Mouse (Mus musculus): ENCODE measurements around the gene Enah. TPM values are rescaled to one million over a fixed set of nuclear protein-coding genes. Genes with fewer than 3 reads are reported as not detected.

Gene Enah
- polyA plus RNA-seq, 1 experiment from 2014 or later: 22.7 TPM

- Histone ChIP-seq H3K4me2 (no peak overlapping the region), H3K9me3 (replicated peaks) (no peaks in the 10 kb centered on the region), H3K9ac (no peak overlapping the region), H3K36me3 (no peaks in the 10 kb centered on the region), H3K27me3 (replicated peaks) (peaks cover 13% of the 10 kb centered on the region), H3K4me3 (no peak overlapping the region), H3K4me1 (replicated peaks) (peaks cover 12% of the 10 kb centered on the region; the same call in 1 of the 2 replicates), H3K27ac (ENCODE audit: poor library complexity, severe bottlenecking) (no peak overlapping the region)
- ATAC-seq (ENCODE audit: insufficient number of reproducible peaks, low FRiP score): peak; percentile 79
- 19% methylated on average over 5 of the region's 5 CpGs for WGBS
Measured at GRCm38 (mm10) chr1:181860659-181861058, 159.1 kb downstream of the Enah start.

GRCm38 (mm10) chr1:181856329-181856728 lies 163.5 kb downstream of the Enah start:
- Histone ChIP-seq H3K4me3 (no peak overlapping the region), H3K36me3 (no peaks in the 10 kb centered on the region), H3K9ac (no peak overlapping the region), H3K4me2 (no peak overlapping the region), H3K9me3 (replicated peaks) (no peaks in the 10 kb centered on the region), H3K27me3 (replicated peaks) (no peaks in the 10 kb centered on the region), H3K4me1 (replicated peaks) (peaks cover 21% of the 10 kb centered on the region), H3K27ac (ENCODE audit: poor library complexity, severe bottlenecking) (no peak overlapping the region)
- ATAC-seq (ENCODE audit: insufficient number of reproducible peaks, low FRiP score): no peak
- 86% methylated on average over 2 of the region's 2 CpGs for WGBS

GRCm38 (mm10) chr1:181854829-181855228 lies 165.0 kb downstream of the Enah start:
- Histone ChIP-seq H3K4me1 (replicated peaks) (peaks cover 15% of the 10 kb centered on the region), H3K27ac (ENCODE audit: poor library complexity, severe bottlenecking) (no peak overlapping the region), H3K4me3 (no peak overlapping the region), H3K27me3 (replicated peaks) (no peaks in the 10 kb centered on the region), H3K36me3 (no peaks in the 10 kb centered on the region), H3K4me2 (no peak overlapping the region), H3K9me3 (replicated peaks) (no peaks in the 10 kb centered on the region), H3K9ac (no peak overlapping the region)
- 87% methylated on average over 2 of the region's 2 CpGs for WGBS
- ATAC-seq (ENCODE audit: insufficient number of reproducible peaks, low FRiP score): no peak

GRCm38 (mm10) chr1:181853081-181853736 lies 166.6 kb downstream of the Enah start:
- H3K4me3 ChIP-seq: peak overlapping the region; percentile 24
- H3K27ac ChIP-seq (ENCODE audit: poor library complexity, severe bottlenecking): no peak overlapping the region
- 14% methylated on average over 20 of the region's 21 CpGs for WGBS
- H3K4me1 ChIP-seq (replicated peaks): peaks cover 15% of the 10 kb centered on the region
- H3K9ac ChIP-seq: peak overlapping the region; percentile 35; the same call in 1 of the 2 replicates
- ATAC-seq (ENCODE audit: insufficient number of reproducible peaks, low FRiP score): 0 out of 2 replicates have a peak, but pooled peaks have one; percentile 29
- no peaks in the 10 kb centered on the region for H3K36me3 ChIP-seq
- no peaks in the 10 kb centered on the region for H3K27me3 ChIP-seq (replicated peaks)
- peak overlapping the region; percentile 68 for H3K4me2 ChIP-seq
- no peaks in the 10 kb centered on the region for H3K9me3 ChIP-seq (replicated peaks)

- 28% methylated on average over 13 of the region's 13 CpGs for WGBS
- Histone ChIP-seq H3K36me3 (no peaks in the 10 kb centered on the region), H3K9ac (0 out of 2 replicates have a peak overlapping the region, but pooled peaks have one; percentile 1), H3K4me1 (replicated peaks) (peaks cover 15% of the 10 kb centered on the region), H3K27me3 (replicated peaks) (no peaks in the 10 kb centered on the region), H3K9me3 (replicated peaks) (no peaks in the 10 kb centered on the region), H3K4me3 (peak overlapping the region; percentile 24), H3K4me2 (peak overlapping the region; percentile 68), H3K27ac (ENCODE audit: poor library complexity, severe bottlenecking) (no peak overlapping the region)
- ATAC-seq (ENCODE audit: insufficient number of reproducible peaks, low FRiP score): no peak
Measured at GRCm38 (mm10) chr1:181852466-181852865, 167.3 kb downstream of the Enah start.

- H3K27me3 ChIP-seq (replicated peaks): no peaks in the 10 kb centered on the region
- ATAC-seq (ENCODE audit: insufficient number of reproducible peaks, low FRiP score): 0 out of 2 replicates have a peak, but pooled peaks have one; percentile 9
- H3K9ac ChIP-seq: no peak overlapping the region
- peaks cover 15% of the 10 kb centered on the region for H3K4me1 ChIP-seq (replicated peaks)
- no peaks in the 10 kb centered on the region for H3K36me3 ChIP-seq
- H3K9me3 ChIP-seq (replicated peaks): no peaks in the 10 kb centered on the region
- 58% methylated on average over 12 of the region's 12 CpGs for WGBS
- peak overlapping the region; percentile 68; the same call in 1 of the 2 replicates for H3K4me2 ChIP-seq
- no peak overlapping the region for H3K27ac ChIP-seq (ENCODE audit: poor library complexity, severe bottlenecking)
- H3K4me3 ChIP-seq: no peak overlapping the region; the same call in 1 of the 2 replicates
Measured at GRCm38 (mm10) chr1:181851521-181852310, 168.1 kb downstream of the Enah start.

DNA sequence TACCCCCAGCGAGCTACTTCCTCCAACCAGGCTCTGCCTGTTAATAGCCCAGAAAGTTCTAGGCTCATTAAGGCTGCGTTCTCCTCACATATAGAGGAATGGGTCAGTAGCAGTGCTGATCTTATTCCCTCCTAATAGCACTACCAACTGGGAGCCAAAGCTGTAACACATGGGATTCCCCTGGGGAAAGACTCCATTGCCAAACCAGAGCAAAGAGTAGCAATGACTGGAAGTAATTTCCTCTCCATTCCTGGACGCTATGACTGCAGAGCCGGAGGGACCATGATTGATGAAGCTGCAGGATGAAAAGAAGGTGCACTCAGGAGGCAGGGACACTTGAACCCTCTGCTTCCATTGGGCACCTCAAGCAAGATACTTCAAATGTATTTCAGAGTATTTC lies 169.3 kb downstream of the Enah start:
- 81% methylated on average over 4 of the region's 4 CpGs for WGBS
- Histone ChIP-seq H3K4me2 (no peak overlapping the region), H3K4me3 (no peak overlapping the region), H3K9me3 (replicated peaks) (no peaks in the 10 kb centered on the region), H3K36me3 (no peaks in the 10 kb centered on the region), H3K27me3 (replicated peaks) (0 out of 2 replicates have a peak, but pooled peaks cover 4% of the 10 kb centered on the region), H3K9ac (no peak overlapping the region), H3K4me1 (replicated peaks) (peaks cover 15% of the 10 kb centered on the region), H3K27ac (ENCODE audit: poor library complexity, severe bottlenecking) (no peak overlapping the region)
- no peak for ATAC-seq (ENCODE audit: insufficient number of reproducible peaks, low FRiP score)

- Histone ChIP-seq H3K27ac (ENCODE audit: poor library complexity, severe bottlenecking) (no peak overlapping the region), H3K36me3 (no peaks in the 10 kb centered on the region), H3K4me3 (no peak overlapping the region), H3K9me3 (replicated peaks) (no peaks in the 10 kb centered on the region), H3K4me2 (no peak overlapping the region), H3K9ac (no peak overlapping the region), H3K27me3 (replicated peaks) (0 out of 2 replicates have a peak, but pooled peaks cover 11% of the 10 kb centered on the region), H3K4me1 (replicated peaks) (peaks cover 12% of the 10 kb centered on the region)
- no peak for ATAC-seq (ENCODE audit: insufficient number of reproducible peaks, low FRiP score)
- WGBS: 88% methylated on average over 1 of the region's 1 CpGs
Measured at GRCm38 (mm10) chr1:181848210-181848609, 171.6 kb downstream of the Enah start.

- Histone ChIP-seq H3K9me3 (replicated peaks) (no peaks in the 10 kb centered on the region), H3K36me3 (no peaks in the 10 kb centered on the region), H3K27ac (ENCODE audit: poor library complexity, severe bottlenecking) (no peak overlapping the region), H3K27me3 (replicated peaks) (0 out of 2 replicates have a peak, but pooled peaks cover 11% of the 10 kb centered on the region), H3K9ac (no peak overlapping the region), H3K4me1 (replicated peaks) (peaks cover 3% of the 10 kb centered on the region), H3K4me2 (no peak overlapping the region), H3K4me3 (no peak overlapping the region)
- no peak for ATAC-seq (ENCODE audit: insufficient number of reproducible peaks, low FRiP score)
- WGBS: 90% methylated on average over 3 of the region's 3 CpGs
Measured at GRCm38 (mm10) chr1:181847396-181847795, 172.4 kb downstream of the Enah start.

Measured in heart, embryonic 12.5 days (tissue).